Mouse (Mus musculus): ENCODE results near the gene Plekha3. TPM values are rescaled to one million over a fixed set of nuclear protein-coding genes. Genes with fewer than 3 reads are reported as not detected.
A peak's percentile ranks its signal among the peaks of the same experiment; 100 is the strongest.

Gene Plekha3
- polyA plus RNA-seq, 1 experiment from 2014 or later = 52.0 TPM

DNA sequence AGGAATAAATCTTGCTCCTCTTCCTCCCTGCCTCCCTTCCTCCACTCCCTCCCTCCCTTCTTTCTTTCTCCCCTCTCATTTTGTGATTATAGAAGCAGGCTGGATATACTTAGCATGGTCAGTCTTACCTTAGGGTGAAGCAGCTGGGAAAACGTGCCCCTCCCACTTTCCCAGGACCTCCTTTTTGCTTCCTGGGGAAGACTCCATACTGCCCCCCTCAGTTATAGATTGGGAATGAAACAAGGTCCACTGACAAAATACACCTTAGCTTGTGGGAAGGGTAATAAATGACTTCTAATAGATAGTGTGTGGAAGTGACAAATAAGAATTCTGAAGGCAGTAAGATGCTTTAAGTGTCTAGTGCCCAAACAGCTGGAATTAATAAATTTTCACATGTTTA is 19.1 kb upstream of the Plekha3 start:
- in situ Hi-C loops (cut with MboI; ENCODE audit: low pct_unique_long_range_greater_than_20kb) = no loop called here
- no peaks in the 10 kb centered on the region for H3K27me3 ChIP-seq
- peak; percentile 67 for TF ChIP-seq CTCF (IDR thresholded peaks at IDR 0.05)
- ATAC-seq (no peak), DNase-seq (ENCODE audit: low read depth, low spot score) (no peak)
- ChIA-PET POLR2A (interaction anchor here (0.7 kb wide), 1 partner anchor 1527 kb away, joined by 4 read pairs; no protein-coding TSS in a partner anchor), CTCF (interaction anchor here (1.1 to 1.8 kb wide), 8 partner anchors 8 to 288 kb away, joined by 3 to 10 read pairs (median 4); partner anchors contain the start of gene Rbm45)

GRCm38 (mm10) chr2:76658551-76658950 is 16.5 kb upstream of the Plekha3 start:
- no peaks in the 10 kb centered on the region for H3K27me3 ChIP-seq
- in situ Hi-C loops (cut with MboI; ENCODE audit: low pct_unique_long_range_greater_than_20kb) = no loop called here
- ATAC-seq (no peak), DNase-seq (ENCODE audit: low read depth, low spot score) (no peak)
- no peak for TF ChIP-seq CTCF (IDR thresholded peaks at IDR 0.05)
- ChIA-PET POLR2A (no interaction called here), CTCF (no interaction called here)

- no peak for TF ChIP-seq CTCF (IDR thresholded peaks at IDR 0.05)
- ATAC-seq (no peak), DNase-seq (ENCODE audit: low read depth, low spot score) (no peak)
- no peaks in the 10 kb centered on the region for H3K27me3 ChIP-seq
- in situ Hi-C loops (cut with MboI; ENCODE audit: low pct_unique_long_range_greater_than_20kb) = no loop called here
- CTCF ChIA-PET = no interaction called here
- POLR2A ChIA-PET = no interaction called here
Observed at GRCm38 (mm10) chr2:76659419-76659818, 15.7 kb upstream of the Plekha3 start.

GRCm38 (mm10) chr2:76665531-76665930 is 9.6 kb upstream of the Plekha3 start:
- ATAC-seq = no peak
- no peaks in the 10 kb centered on the region for H3K27me3 ChIP-seq
- in situ Hi-C loops (cut with MboI; ENCODE audit: low pct_unique_long_range_greater_than_20kb) = no loop called here
- DNase-seq (ENCODE audit: low read depth, low spot score) = no peak
- CTCF ChIA-PET = no interaction called here
- no peak for TF ChIP-seq CTCF (IDR thresholded peaks at IDR 0.05)
- POLR2A ChIA-PET = no interaction called here

DNA sequence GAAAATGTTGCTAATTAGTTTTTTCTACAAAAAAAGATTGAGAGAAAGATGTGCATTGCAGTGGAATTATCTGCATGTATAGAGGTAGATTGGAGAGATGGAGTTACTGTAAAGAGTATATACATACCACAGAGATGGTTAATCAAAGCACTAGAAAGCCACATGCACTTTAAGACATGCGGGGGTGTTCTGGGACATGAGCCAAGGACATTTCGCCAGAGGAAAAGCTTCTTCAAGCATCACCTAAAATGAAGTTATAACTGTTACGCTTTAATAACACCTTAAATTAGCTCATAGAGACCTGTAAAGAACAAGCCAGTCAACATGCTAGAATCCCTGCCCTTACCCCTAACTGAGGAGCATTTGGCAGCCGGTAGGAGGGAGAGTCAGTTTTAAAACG is 7.9 kb upstream of the Plekha3 start:
- ATAC-seq = no peak
- H3K27me3 ChIP-seq = no peaks in the 10 kb centered on the region
- no peak for TF ChIP-seq CTCF (IDR thresholded peaks at IDR 0.05)
- CTCF ChIA-PET = interaction anchor here (1.9 kb wide), 1 partner anchor 11 kb away, joined by 8 read pairs; no protein-coding TSS in a partner anchor
- POLR2A ChIA-PET = no interaction called here
- DNase-seq (ENCODE audit: low read depth, low spot score) = no peak
- in situ Hi-C loops (cut with MboI; ENCODE audit: low pct_unique_long_range_greater_than_20kb) = no loop called here

GRCm38 (mm10) chr2:76671641-76672040 is 3.4 kb upstream of the Plekha3 start:
- in situ Hi-C loops (cut with MboI; ENCODE audit: low pct_unique_long_range_greater_than_20kb) = no loop called here
- CTCF ChIA-PET = interaction anchor here (1.2 kb wide), 2 partner anchors 16 to 305 kb away, joined by 3 to 4 read pairs; no protein-coding TSS in a partner anchor
- no peak for ATAC-seq
- POLR2A ChIA-PET = no interaction called here
- no peak for DNase-seq (ENCODE audit: low read depth, low spot score)
- H3K27me3 ChIP-seq = no peaks in the 10 kb centered on the region
- no peak for TF ChIP-seq CTCF (IDR thresholded peaks at IDR 0.05)

GRCm38 (mm10) chr2:76672134-76672745 is 2.8 kb upstream of the Plekha3 start:
- in situ Hi-C loops (cut with MboI; ENCODE audit: low pct_unique_long_range_greater_than_20kb) = no loop called here
- no peaks in the 10 kb centered on the region for H3K27me3 ChIP-seq
- ChIA-PET POLR2A (no interaction called here), CTCF (interaction anchor here (1.2 kb wide), 2 partner anchors 16 to 305 kb away, joined by 3 to 4 read pairs; no protein-coding TSS in a partner anchor)
- ATAC-seq (no peak), DNase-seq (ENCODE audit: low read depth, low spot score) (no peak)
- no peak for TF ChIP-seq CTCF (IDR thresholded peaks at IDR 0.05)

DNA sequence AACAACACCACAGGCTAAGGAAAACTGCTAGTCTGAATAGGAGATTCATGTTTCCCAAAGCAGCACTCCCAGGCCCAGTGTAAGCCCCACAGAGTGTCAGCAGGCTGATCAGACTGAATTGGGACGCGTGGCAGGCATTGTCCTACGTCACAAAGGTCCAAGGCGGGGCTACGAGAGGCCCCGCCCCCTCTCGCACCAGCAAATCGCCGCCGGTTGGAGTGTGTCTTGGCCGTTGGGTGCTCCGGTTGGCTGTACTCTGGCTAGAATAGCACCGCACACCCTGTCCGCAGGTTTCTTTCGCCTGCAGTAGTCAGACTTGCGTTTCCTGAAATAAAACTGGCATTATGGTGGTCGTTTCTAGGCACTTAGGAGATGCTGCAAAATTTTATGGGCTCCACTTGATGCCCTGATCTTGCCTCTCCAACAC is 2.1 kb upstream of the Plekha3 start, which contains the start of gene Fkbp7:
Fkbp7 (minus strand) TSS at position 151 of the 427 bp plus-strand sequence.
- in situ Hi-C loops (cut with MboI; ENCODE audit: low pct_unique_long_range_greater_than_20kb) = no loop called here
- TF ChIP-seq CTCF (IDR thresholded peaks at IDR 0.05) = no peak
- ATAC-seq (peak; percentile 73), DNase-seq (ENCODE audit: low read depth, low spot score) (no peak)
- ChIA-PET CTCF (interaction anchor here (1.0 kb wide), 1 partner anchor 10 kb away, joined by 3 read pairs; no protein-coding TSS in a partner anchor), POLR2A (no interaction called here)
- no peaks in the 10 kb centered on the region for H3K27me3 ChIP-seq

DNA sequence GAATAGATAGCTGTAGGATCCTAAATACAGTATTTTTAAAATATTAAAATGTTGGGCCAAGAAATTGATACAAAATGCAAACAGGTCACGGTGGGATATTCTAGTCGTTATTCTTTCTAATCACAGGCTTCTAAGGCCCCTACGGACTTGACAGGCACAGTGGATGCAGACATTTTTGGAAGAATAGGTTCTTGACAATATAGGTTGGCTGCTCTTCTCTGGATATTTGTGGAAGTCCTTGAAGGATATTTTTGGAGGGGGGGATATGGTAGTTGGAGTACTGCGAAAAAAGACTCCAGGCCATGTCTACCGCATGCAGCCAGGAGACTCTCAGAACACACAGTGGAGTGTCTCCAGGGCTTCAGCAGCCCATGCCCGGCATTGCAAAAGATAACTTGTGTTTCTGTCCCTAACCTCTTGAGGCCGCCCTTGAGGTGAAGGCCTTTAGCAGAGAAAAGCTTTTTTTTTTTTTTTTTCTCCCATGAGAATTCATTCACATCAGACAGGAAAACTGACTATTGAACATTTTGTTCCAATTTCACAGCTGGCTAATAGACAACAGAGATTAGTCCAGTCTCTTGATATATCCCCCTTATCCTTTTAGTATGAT is 1.5 kb upstream of the Plekha3 start:
- POLR2A ChIA-PET = no interaction called here
- ATAC-seq (no peak), DNase-seq (ENCODE audit: low read depth, low spot score) (no peak)
- TF ChIP-seq CTCF (IDR thresholded peaks at IDR 0.05) = peak; percentile 61
- in situ Hi-C loops (cut with MboI; ENCODE audit: low pct_unique_long_range_greater_than_20kb) = no loop called here
- H3K27me3 ChIP-seq = no peaks in the 10 kb centered on the region
- CTCF ChIA-PET = interaction anchor here (0.8 to 1.1 kb wide), 3 partner anchors 10 to 307 kb away, joined by 3 read pairs; no protein-coding TSS in a partner anchor

DNA sequence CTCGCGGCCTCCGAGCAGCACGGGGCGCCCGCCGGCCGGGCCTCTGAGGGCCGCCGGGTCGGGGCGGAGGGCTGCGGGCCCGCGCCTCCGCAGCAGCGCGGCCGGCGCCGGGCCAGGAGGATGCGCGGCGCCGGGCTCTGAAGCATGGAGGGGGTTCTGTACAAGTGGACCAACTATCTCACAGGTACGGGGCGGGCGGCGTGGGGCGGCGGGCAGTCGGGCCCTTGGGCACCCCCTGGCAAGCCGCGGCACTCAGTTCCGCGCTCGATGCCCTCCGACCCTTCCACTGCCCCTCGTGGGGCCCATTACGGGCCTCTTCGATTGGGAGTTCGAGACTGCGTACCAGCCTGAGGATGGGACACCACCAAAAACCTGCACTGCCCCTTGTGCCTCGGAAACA is 370 bp downstream of the Plekha3 start:
- ChIA-PET POLR2A (interaction anchor here (0.9 kb wide), 1 partner anchor 14 kb away, joined by 6 read pairs; no protein-coding TSS in a partner anchor), CTCF (no interaction called here)
- TF ChIP-seq CTCF (IDR thresholded peaks at IDR 0.05) = no peak
- no peak for DNase-seq (ENCODE audit: low read depth, low spot score)
- no peaks in the 10 kb centered on the region for H3K27me3 ChIP-seq
- in situ Hi-C loops (cut with MboI; ENCODE audit: low pct_unique_long_range_greater_than_20kb) = no loop called here
- ATAC-seq = peak; percentile 22

GRCm38 (mm10) chr2:76675949-76676348 is 868 bp downstream of the Plekha3 start:
- DNase-seq (ENCODE audit: low read depth, low spot score) = no peak
- ATAC-seq = no peak
- TF ChIP-seq CTCF (IDR thresholded peaks at IDR 0.05) = no peak
- POLR2A ChIA-PET = interaction anchor here (0.9 kb wide), 1 partner anchor 14 kb away, joined by 6 read pairs; no protein-coding TSS in a partner anchor
- in situ Hi-C loops (cut with MboI; ENCODE audit: low pct_unique_long_range_greater_than_20kb) = no loop called here
- H3K27me3 ChIP-seq = no peaks in the 10 kb centered on the region
- CTCF ChIA-PET = interaction anchor here (1.9 kb wide), 1 partner anchor 10 kb away, joined by 5 read pairs; no protein-coding TSS in a partner anchor
